ENCODE assay signal across 21 mouse cellular contexts in genomic region chr13:58168119-58168518, GRCm38 (mm10). TPM values are rescaled to one million over a fixed set of nuclear protein-coding genes. Genes with fewer than 3 reads are reported as not detected.
DNase-seq lines count a peak whose midpoint lies in the region; ATAC-seq and TF ChIP-seq lines count a peak whose summit lies in the region.
"Had no signal": no experiment of that assay in that cellular context is flagged by ENCODE, and none has a peak within 500 bp of the region (broad histone marks: within the 10 kb centered on the region; RNA-seq: fewer than 3 reads in every experiment).

No protein-coding gene starts in this region.

- no peak overlapping the region for H3K9ac ChIP-seq in hindbrain, embryonic 14.5 days
- H3K9ac ChIP-seq in hindbrain, embryonic 11.5 days (ENCODE audit: low read depth, low read length) = no peak overlapping the region
- no peak overlapping the region; the same call in 1 of the 2 replicates for H3K9ac ChIP-seq in midbrain, embryonic 14.5 days (replicated peaks; ENCODE audit: low read length)
- no peak overlapping the region for H3K9ac ChIP-seq in midbrain, postnatal 0 days (replicated peaks; ENCODE audit: low read length, poor library complexity, severe bottlenecking)
- no peak overlapping the region for H3K9ac ChIP-seq in hindbrain, embryonic 16.5 days (ENCODE audit: low read depth, low read length)
- H3K9ac ChIP-seq: forebrain, embryonic 13.5 days; forebrain, postnatal 0 days had no signal

- ATAC-seq in hindbrain, embryonic 14.5 days (ENCODE audit: low FRiP score) = 0 out of 2 replicates have a peak, but pooled peaks have one; percentile 53
- no peak for ATAC-seq in hindbrain, embryonic 11.5 days (ENCODE audit: low FRiP score)
- no peak for ATAC-seq in midbrain, embryonic 14.5 days (ENCODE audit: low FRiP score, low TSS enrichment)
- ATAC-seq in midbrain, postnatal 0 days (ENCODE audit: low FRiP score) = no peak
- 0 out of 2 replicates have a peak, but pooled peaks have one; percentile 19 for ATAC-seq in hindbrain, embryonic 16.5 days
- ATAC-seq: activated CD4-positive, CD25-positive, alpha-beta regulatory T cell, adult 4 months; forebrain, embryonic 13.5 days; forebrain, postnatal 0 days; inflammation-experienced regulatory T-cells, adult 6 months; Patski had no signal

- no peak overlapping the region for H3K4me2 ChIP-seq in hindbrain, embryonic 14.5 days (replicated peaks)
- H3K4me2 ChIP-seq in hindbrain, embryonic 11.5 days (replicated peaks; ENCODE audit: low read depth, low read length) = no peak overlapping the region
- H3K4me2 ChIP-seq in midbrain, embryonic 14.5 days (ENCODE audit: low read length) = no peak overlapping the region
- H3K4me2 ChIP-seq in midbrain, postnatal 0 days (ENCODE audit: low read depth, low read length, poor library complexity, severe bottlenecking) = no peak overlapping the region
- H3K4me2 ChIP-seq in hindbrain, embryonic 16.5 days (ENCODE audit: low read length) = no peak overlapping the region
- H3K4me2 ChIP-seq: forebrain, embryonic 13.5 days had no signal

- no peak for TF ChIP-seq CTCF in midbrain, postnatal 0 days (IDR thresholded peaks at IDR 0.05)

- H3K27me3 ChIP-seq in hindbrain, embryonic 14.5 days (ENCODE audit: control insufficient read depth, insufficient read depth, low read length) = no peaks in the 10 kb centered on the region
- H3K27me3 ChIP-seq in hindbrain, embryonic 11.5 days (ENCODE audit: control insufficient read depth, insufficient read depth, low read length) = no peaks in the 10 kb centered on the region
- H3K27me3 ChIP-seq in midbrain, embryonic 14.5 days (ENCODE audit: control insufficient read depth, insufficient read depth, low read length) = no peaks in the 10 kb centered on the region
- no peaks in the 10 kb centered on the region for H3K27me3 ChIP-seq in midbrain, postnatal 0 days (ENCODE audit: insufficient read depth, low read length)
- no peaks in the 10 kb centered on the region for H3K27me3 ChIP-seq in hindbrain, embryonic 16.5 days (replicated peaks; ENCODE audit: control insufficient read depth, insufficient read depth, low read length)
- H3K27me3 ChIP-seq: CH12.LX; forebrain, embryonic 13.5 days; Patski had no signal

- peaks cover 29% of the 10 kb centered on the region for H3K36me3 ChIP-seq in hindbrain, embryonic 14.5 days (replicated peaks; ENCODE audit: control insufficient read depth, insufficient read depth)
- H3K36me3 ChIP-seq in hindbrain, embryonic 11.5 days (ENCODE audit: control insufficient read depth, insufficient read depth, low read length) = no peaks in the 10 kb centered on the region
- peaks cover 27% of the 10 kb centered on the region for H3K36me3 ChIP-seq in midbrain, embryonic 14.5 days (ENCODE audit: control insufficient read depth, insufficient read depth, low read length)
- peaks cover 10% of the 10 kb centered on the region for H3K36me3 ChIP-seq in midbrain, postnatal 0 days (ENCODE audit: insufficient read depth, low read length)
- peaks cover 6% of the 10 kb centered on the region for H3K36me3 ChIP-seq in hindbrain, embryonic 16.5 days (ENCODE audit: control insufficient read depth, insufficient read depth, low read length)

- H3K4me1 ChIP-seq in hindbrain, embryonic 14.5 days (replicated peaks; ENCODE audit: control insufficient read depth, insufficient read depth, low read length) = no peaks in the 10 kb centered on the region
- H3K4me1 ChIP-seq in hindbrain, embryonic 11.5 days (replicated peaks; ENCODE audit: control insufficient read depth, insufficient read depth, low read length) = no peaks in the 10 kb centered on the region
- no peaks in the 10 kb centered on the region for H3K4me1 ChIP-seq in midbrain, embryonic 14.5 days (ENCODE audit: control insufficient read depth, insufficient read depth, low read length)
- no peaks in the 10 kb centered on the region for H3K4me1 ChIP-seq in midbrain, postnatal 0 days (ENCODE audit: insufficient read depth, low read length)
- H3K4me1 ChIP-seq in hindbrain, embryonic 16.5 days (ENCODE audit: control insufficient read depth, insufficient read depth, low read depth, low read length) = no peaks in the 10 kb centered on the region
- H3K4me1 ChIP-seq: embryonic facial prominence, embryonic 10.5 days had no signal

- no peak overlapping the region for H3K4me3 ChIP-seq in hindbrain, embryonic 14.5 days (replicated peaks; ENCODE audit: low read length)
- no peak overlapping the region for H3K4me3 ChIP-seq in hindbrain, embryonic 11.5 days (ENCODE audit: low read depth, low read length)
- H3K4me3 ChIP-seq in midbrain, embryonic 14.5 days (replicated peaks; ENCODE audit: low read depth, low read length) = no peak overlapping the region
- no peak overlapping the region for H3K4me3 ChIP-seq in midbrain, postnatal 0 days (ENCODE audit: low read depth, low read length)
- no peak overlapping the region for H3K4me3 ChIP-seq in hindbrain, embryonic 16.5 days (ENCODE audit: low read length)
- H3K4me3 ChIP-seq: embryonic facial prominence, embryonic 10.5 days; forebrain, embryonic 13.5 days had no signal

- no peak overlapping the region for H3K27ac ChIP-seq in hindbrain, embryonic 14.5 days
- H3K27ac ChIP-seq in hindbrain, embryonic 11.5 days (ENCODE audit: low read depth, low read length) = no peak overlapping the region
- no peak overlapping the region for H3K27ac ChIP-seq in midbrain, embryonic 14.5 days (replicated peaks; ENCODE audit: low read depth, low read length)
- no peak overlapping the region for H3K27ac ChIP-seq in midbrain, postnatal 0 days (ENCODE audit: low read depth, low read length)
- no peak overlapping the region for H3K27ac ChIP-seq in hindbrain, embryonic 16.5 days (ENCODE audit: low read depth, low read length)
- H3K27ac ChIP-seq: embryonic facial prominence, embryonic 10.5 days; forebrain, embryonic 13.5 days had no signal

- DNase-seq in hindbrain, embryonic 14.5 days (ENCODE audit: low spot score) = no peak
- DNase-seq in hindbrain, embryonic 11.5 days (ENCODE audit: low spot score) = no peak
- peak; percentile 19 for DNase-seq in midbrain, embryonic 14.5 days
- no peak for DNase-seq in midbrain, postnatal 0 days (ENCODE audit: low spot score)
- DNase-seq in thymus, postnatal 25 days = no peak
- no peak for DNase-seq in gastrocnemius, postnatal 4 days (ENCODE audit: low spot score in 2 of 2)
- DNase-seq: adrenal gland, postnatal 14 days; cerebellum, adult 18-20 months; cerebellum, adult 9-11 months; cerebellum, postnatal 36 days; forebrain, postnatal 0 days; gastrocnemius, postnatal 14 days; heart, postnatal 10 days; heart, postnatal 4 days had no signal

- no peaks in the 10 kb centered on the region for H3K9me3 ChIP-seq in hindbrain, embryonic 14.5 days (ENCODE audit: control insufficient read depth, low read length)
- H3K9me3 ChIP-seq in hindbrain, embryonic 11.5 days (ENCODE audit: control insufficient read depth, low read length) = no peaks in the 10 kb centered on the region
- H3K9me3 ChIP-seq in midbrain, embryonic 14.5 days (ENCODE audit: control insufficient read depth, low read length) = no peaks in the 10 kb centered on the region
- H3K9me3 ChIP-seq in midbrain, postnatal 0 days (ENCODE audit: low read length) = no peaks in the 10 kb centered on the region
- no peaks in the 10 kb centered on the region for H3K9me3 ChIP-seq in hindbrain, embryonic 16.5 days (ENCODE audit: control insufficient read depth, low read length)
- H3K9me3 ChIP-seq: embryonic facial prominence, embryonic 10.5 days; forebrain, embryonic 13.5 days had no signal

RNA-seq across cellular contexts. Expression of gene Idnk, which starts 10.7 kb away (rescaled TPM):
- polyA plus RNA-seq in hindbrain, embryonic 14.5 days (2014; fragmentation: Nextera tagmentation; extraction: Ambion mirVana) = 53.4 and 63.2 TPM in 2 replicates
- 57.8 and 62.7 TPM in 2 replicates for polyA plus RNA-seq in hindbrain, embryonic 11.5 days (2014; fragmentation: Nextera tagmentation; extraction: Ambion mirVana)
- 59.7 TPM in 2 replicates for polyA plus RNA-seq in midbrain, embryonic 14.5 days (2014; fragmentation: Nextera tagmentation; extraction: Ambion mirVana)
- 18.4 and 23.3 TPM in 2 replicates for total RNA-seq in midbrain, postnatal 0 days (2014; rRNA removed)
- polyA plus RNA-seq in midbrain, postnatal 0 days (2015; fragmentation: Nextera tagmentation; extraction: Ambion mirVana) = 54.3 and 54.6 TPM in 2 replicates
- polyA plus RNA-seq in hindbrain, embryonic 16.5 days (2015; fragmentation: Nextera tagmentation; extraction: Ambion mirVana) = 53.5 and 56.3 TPM in 2 replicates
- 10 to 100 TPM; 10.8 to 13.9 TPM for total RNA-seq in gastrocnemius, postnatal 4 days (2021)

RNA-seq across cellular contexts. Expression of gene Hnrnpa0, which starts 39.8 kb away (rescaled TPM):
- polyA plus RNA-seq in hindbrain, embryonic 14.5 days (2014; fragmentation: Nextera tagmentation; extraction: Ambion mirVana) = 50.2 and 56.9 TPM in 2 replicates
- 56.9 and 61.9 TPM in 2 replicates for polyA plus RNA-seq in hindbrain, embryonic 11.5 days (2014; fragmentation: Nextera tagmentation; extraction: Ambion mirVana)
- polyA plus RNA-seq in midbrain, embryonic 14.5 days (2014; fragmentation: Nextera tagmentation; extraction: Ambion mirVana) = 72.5 and 93.5 TPM in 2 replicates
- total RNA-seq in midbrain, postnatal 0 days (2014; rRNA removed) = 183 and 185 TPM in 2 replicates
- 51.4 and 62.5 TPM in 2 replicates for polyA plus RNA-seq in midbrain, postnatal 0 days (2015; fragmentation: Nextera tagmentation; extraction: Ambion mirVana)
- 27.7 and 33.3 TPM in 2 replicates for polyA plus RNA-seq in hindbrain, embryonic 16.5 days (2015; fragmentation: Nextera tagmentation; extraction: Ambion mirVana)
- total RNA-seq in gastrocnemius, postnatal 4 days (2021) = 100 to 1,000 TPM; 134 TPM

RNA-seq across cellular contexts. Expression of gene Ubqln1, which starts 47.3 kb away (rescaled TPM):
- 120 and 149 TPM in 2 replicates for polyA plus RNA-seq in hindbrain, embryonic 14.5 days (2014; fragmentation: Nextera tagmentation; extraction: Ambion mirVana)
- polyA plus RNA-seq in hindbrain, embryonic 11.5 days (2014; fragmentation: Nextera tagmentation; extraction: Ambion mirVana) = 124 and 159 TPM in 2 replicates
- polyA plus RNA-seq in midbrain, embryonic 14.5 days (2014; fragmentation: Nextera tagmentation; extraction: Ambion mirVana) = 100 and 112 TPM in 2 replicates
- total RNA-seq in midbrain, postnatal 0 days (2014; rRNA removed) = 206 and 222 TPM in 2 replicates
- polyA plus RNA-seq in midbrain, postnatal 0 days (2015; fragmentation: Nextera tagmentation; extraction: Ambion mirVana) = 102 and 109 TPM in 2 replicates
- polyA plus RNA-seq in hindbrain, embryonic 16.5 days (2015; fragmentation: Nextera tagmentation; extraction: Ambion mirVana) = 129 and 142 TPM in 2 replicates
- total RNA-seq in gastrocnemius, postnatal 4 days (2021) = 10 to 100 TPM; 66.4 to 70.1 TPM

RNA-seq across cellular contexts. Expression of gene Klhl3, which starts 54.7 kb away (rescaled TPM):
- 10.8 and 11.9 TPM in 2 replicates for polyA plus RNA-seq in hindbrain, embryonic 14.5 days (2014; fragmentation: Nextera tagmentation; extraction: Ambion mirVana)
- polyA plus RNA-seq in hindbrain, embryonic 11.5 days (2014; fragmentation: Nextera tagmentation; extraction: Ambion mirVana) = 3.8 and 3.9 TPM in 2 replicates
- polyA plus RNA-seq in midbrain, embryonic 14.5 days (2014; fragmentation: Nextera tagmentation; extraction: Ambion mirVana) = 10.0 and 10.1 TPM in 2 replicates
- 11.0 and 13.4 TPM in 2 replicates for total RNA-seq in midbrain, postnatal 0 days (2014; rRNA removed)
- polyA plus RNA-seq in midbrain, postnatal 0 days (2015; fragmentation: Nextera tagmentation; extraction: Ambion mirVana) = 9.8 and 11.2 TPM in 2 replicates
- 13.2 and 13.6 TPM in 2 replicates for polyA plus RNA-seq in hindbrain, embryonic 16.5 days (2015; fragmentation: Nextera tagmentation; extraction: Ambion mirVana)
- 1 to 10 TPM; 2.9 to 3.7 TPM for total RNA-seq in gastrocnemius, postnatal 4 days (2021)
- total RNA-seq: CH12.LX had no signal

Comparison
In these comparisons a context has a peak if more than half of its experiments do, and no peak if none do; other contexts are left out.
1. ATAC-seq: peak in hindbrain, embryonic 14.5 days (single experiment) and hindbrain, embryonic 16.5 days (single experiment); none in hindbrain, embryonic 11.5 days (single experiment), midbrain, embryonic 14.5 days (single experiment) and midbrain, postnatal 0 days (single experiment).